Mouse (Mus musculus): ENCODE measurements around the gene Smarcad1.

The Smarcad1 gene

DNA sequence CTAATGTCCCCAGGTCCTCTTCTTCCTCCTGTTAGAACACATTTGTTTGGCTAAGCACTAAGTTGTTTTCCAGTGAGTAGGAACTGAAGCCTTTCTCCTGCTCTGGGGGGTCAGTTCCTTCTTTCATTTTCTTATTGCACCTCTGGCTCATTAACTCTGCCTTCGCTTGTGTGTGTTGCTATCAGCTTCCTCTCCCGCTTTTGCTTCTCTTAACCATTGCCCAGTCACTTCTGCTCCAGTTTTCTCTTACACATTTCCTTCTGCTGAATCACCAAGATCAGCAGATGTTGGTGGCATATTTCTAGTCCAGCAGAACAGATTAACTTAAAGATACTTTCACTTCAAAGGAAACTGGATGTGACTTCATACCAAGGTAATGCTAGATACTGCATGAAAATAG lies 72.5 kb downstream of the Smarcad1 start:
- DNase-seq (ENCODE audit: low spot score in 2 of 2), result no peak

DNA sequence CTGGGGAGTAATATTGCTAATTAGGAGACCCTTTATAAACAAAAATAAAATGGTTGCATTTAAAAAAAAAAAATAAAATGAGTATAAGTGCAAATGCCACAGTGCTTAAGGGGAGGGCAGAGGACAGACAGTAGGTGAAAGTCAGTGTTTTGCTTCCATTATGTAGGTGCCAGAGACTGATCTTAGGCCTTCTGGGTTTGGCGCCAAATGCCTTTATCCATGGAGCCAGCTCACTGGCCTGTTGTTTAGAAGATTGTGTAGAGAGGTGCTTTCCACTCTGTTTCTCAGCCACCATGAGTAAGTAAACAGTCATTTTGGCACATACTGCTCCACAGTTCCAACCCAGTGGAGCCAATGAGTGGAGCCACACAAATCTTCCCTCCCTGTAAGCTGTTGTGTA lies 75.2 kb downstream of the Smarcad1 start:
- DNase-seq (ENCODE audit: low spot score in 2 of 2), result no peak

DNA sequence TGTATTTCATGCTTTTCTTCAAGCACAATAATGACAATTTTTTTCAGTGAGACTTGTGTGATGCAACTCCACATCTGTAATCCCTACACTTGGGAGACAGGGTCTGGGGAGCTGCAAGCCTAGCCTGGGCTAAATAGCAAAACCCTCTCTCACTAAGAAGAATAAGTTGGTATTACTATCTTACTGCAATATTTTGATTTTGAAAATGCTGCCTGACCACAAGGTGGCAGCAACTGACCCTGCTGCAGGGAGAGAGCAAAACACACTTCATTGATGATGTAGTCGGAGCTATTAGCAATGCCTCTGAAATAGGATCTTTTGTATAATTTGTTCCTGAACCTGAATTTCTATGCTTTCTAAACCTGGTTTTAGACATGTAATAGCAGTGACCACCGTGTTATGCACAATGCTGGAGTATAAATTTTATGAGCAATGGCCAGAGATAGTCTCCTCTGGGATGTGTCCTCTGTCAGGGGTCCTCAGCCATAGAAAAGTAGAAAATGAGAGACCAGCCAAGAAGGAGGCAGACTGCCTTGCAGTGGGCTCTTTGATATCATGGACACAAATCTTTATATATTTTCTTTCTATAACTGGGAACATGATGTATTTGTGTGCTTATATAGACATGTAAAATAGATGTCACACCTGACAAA lies 83.8 kb downstream of the Smarcad1 start:
- DNase-seq (ENCODE audit: low spot score in 2 of 2), result peak; percentile 51 to 56

DNA sequence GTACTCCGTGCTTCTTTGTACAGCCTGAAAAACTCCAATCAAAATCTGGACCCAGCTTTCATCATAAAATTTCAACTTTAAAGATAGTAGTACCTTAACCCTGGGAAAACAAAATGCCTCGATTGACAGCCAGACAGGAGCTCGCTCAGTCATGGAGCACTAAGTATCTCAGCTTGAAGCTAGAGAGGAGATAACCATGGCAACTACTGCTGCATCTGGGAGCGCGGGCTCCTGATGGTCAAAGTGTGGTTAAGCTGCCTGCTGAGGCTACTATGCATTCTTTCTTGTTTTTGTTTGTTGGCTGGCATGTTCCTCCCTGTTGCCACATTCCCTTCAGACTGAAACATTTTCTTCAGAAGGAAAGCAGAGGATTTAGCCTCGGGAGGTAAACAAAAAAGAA lies 90.0 kb downstream of the Smarcad1 start:
- no peak for DNase-seq (ENCODE audit: low spot score in 2 of 2)

DNA sequence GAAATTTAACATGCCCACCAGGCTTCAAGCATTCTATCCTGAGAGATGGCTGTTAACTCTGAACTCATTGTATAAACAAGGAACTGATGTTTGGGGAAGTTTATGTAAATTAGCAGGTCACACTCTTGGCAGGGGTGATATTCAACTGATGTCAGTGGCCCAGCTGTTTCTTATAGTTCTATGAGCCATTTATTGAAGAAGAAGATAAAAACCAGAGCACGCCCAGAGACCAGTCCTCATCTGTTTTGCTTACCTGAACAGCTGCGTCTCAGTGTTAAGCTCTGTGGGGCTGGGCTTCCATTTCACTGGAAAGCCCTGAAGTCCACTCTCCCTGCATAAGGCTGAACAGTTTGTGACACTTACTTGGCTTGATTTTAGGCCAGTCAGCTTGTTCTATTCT lies 95.4 kb downstream of the Smarcad1 start:
- no peak for DNase-seq (ENCODE audit: low spot score in 2 of 2)

DNA sequence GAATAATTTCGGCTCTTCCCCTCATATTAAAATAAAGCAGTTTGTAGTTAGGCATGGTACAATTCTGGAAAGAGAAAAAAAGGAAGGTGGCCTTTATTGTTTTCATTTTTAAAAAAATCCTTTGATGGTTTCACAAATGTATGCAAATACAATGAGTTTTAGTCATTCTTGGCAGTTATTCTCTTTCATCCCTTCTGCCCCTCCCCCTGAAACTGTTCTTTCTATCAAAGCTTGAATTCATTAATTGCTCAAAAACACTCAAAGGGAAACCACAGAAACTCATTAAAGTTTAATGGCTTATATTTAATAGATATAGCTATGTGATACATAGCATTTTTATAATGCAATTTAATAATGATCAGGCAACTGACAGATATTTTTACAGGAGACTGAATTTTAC lies 95.9 kb downstream of the Smarcad1 start:
- no peak for DNase-seq (ENCODE audit: low spot score in 2 of 2)

DNA sequence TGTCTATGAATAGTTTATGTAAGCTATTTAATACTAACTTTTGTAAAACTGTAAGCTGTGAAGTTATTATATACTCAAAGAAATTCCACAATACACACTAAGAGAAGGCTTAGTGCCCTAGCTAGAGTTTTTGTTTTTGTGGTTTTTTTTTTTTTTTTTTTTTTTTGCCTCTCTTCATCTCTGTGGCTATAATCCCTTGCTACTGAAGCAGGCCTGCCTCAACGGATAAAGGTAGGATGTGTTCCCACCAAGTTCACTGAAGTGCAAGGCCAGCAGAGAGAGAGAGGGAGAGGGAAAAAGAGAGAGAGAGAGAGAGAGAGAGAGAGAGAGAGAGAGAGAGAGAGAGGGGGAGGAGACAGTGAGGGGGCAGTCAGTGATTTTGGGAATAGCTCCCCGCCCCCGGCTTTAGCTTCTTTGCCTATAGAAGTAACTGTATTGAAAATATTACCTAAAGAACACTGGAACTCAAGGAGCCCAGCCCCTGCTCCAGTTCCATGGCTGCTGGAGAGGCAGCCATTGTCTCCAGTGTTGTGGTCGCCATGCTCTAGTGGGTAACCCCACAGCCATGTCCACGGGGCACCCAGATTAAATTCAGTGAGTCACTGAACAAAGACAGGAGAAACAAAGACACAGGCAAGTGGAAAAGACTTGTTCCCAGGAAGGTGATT lies 97.8 kb downstream of the Smarcad1 start:
- DNase-seq (ENCODE audit: low spot score in 2 of 2), result no peak

DNA sequence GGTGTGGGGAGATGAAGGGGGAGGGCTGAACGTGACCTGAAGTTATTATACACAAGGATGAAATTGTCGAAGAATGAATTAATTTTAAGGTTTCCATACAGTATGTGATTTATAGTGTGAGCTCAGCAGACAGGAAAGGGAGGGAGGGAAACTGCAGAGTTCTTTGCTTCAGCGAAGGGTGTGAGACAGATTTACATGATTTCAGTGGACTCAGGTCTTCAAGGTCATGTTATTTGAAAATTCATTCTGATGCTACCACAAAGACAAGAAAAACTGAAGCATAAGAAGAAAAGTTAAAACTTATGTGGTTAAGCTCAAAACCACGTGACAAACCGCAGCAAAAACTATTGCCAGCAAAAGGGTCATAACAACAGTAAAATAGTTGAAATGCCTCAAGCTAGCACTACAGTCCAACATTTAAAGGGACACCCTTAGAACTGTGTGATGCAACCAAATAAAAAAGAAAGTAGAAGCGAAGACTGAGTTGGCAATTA lies 98.4 kb downstream of the Smarcad1 start:
- DNase-seq (ENCODE audit: low spot score in 2 of 2), result no peak

DNA sequence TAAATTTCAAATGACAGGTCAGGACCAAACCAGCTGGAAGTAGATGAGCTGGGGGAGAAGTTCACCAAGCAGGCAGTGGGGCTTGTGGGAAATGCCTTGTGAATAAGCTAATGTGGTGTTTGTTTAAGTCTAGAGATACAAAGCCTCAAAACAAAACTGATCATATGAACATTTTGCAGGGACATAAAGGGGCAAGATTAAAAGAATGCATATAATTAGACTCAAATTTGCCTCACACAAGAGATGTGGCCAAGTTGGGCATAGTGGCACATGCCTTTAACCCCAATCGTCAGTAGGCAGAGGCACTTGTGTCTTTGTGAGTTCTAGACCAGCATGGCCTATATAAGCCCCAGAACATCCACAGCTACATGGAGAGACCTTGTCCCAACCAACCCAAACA lies 99.9 kb downstream of the Smarcad1 start:
- DNase-seq (ENCODE audit: low spot score in 2 of 2), result no peak

DNA sequence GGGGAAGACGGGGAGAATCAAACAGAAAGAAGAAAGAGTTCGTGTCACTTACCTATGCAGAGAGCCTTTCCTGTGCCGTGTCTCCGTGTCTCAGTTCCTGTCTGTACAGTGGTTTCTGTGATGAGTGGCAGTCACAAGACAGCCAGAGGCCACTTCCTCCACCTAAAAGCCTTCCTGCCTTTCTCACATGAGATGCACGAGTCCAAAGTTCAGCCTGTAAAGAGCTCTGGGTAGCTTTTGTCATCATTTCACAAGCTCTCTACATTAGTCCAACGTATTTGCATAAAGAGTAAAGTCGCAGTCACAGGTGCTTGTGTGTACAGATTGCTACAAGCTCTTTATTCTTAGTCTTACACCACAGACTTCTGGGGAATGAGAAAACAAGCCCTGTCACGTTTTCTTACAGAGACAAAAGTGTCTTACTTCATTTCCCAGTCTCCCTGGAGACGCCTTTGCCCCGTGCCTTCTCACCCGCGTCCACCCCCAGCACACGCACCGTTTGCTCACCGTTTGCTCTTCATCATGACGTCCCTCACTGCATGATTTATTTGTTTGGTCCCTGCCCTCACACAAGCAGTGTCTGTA lies 102.3 kb downstream of the Smarcad1 start, which contains the start of gene Hpgds:
Gene Hpgds (minus strand): TSS at position 288 of the 585 bp plus-strand sequence.
- DNase-seq (ENCODE audit: low spot score in 2 of 2), result no peak

DNA sequence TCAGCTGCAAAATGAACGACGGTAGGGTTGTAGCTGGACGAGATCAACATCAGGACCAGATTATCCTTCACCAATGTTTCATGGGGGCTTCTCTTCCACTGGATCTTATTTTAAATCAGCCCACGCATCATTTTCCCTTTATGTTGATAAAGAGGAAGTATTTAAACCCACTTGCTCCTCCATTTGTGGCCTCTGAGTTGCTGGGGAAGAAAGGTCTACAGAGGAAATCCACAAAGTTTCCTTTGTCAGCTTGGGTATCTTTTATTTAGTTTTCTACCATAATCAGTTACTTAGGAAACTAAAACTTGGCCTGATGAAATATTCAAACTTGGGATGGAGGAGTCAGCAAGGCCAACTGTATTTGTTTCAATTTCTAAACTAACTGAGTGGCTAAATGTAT lies 104.0 kb downstream of the Smarcad1 start:
- DNase-seq (ENCODE audit: low spot score in 2 of 2), result no peak

DNA sequence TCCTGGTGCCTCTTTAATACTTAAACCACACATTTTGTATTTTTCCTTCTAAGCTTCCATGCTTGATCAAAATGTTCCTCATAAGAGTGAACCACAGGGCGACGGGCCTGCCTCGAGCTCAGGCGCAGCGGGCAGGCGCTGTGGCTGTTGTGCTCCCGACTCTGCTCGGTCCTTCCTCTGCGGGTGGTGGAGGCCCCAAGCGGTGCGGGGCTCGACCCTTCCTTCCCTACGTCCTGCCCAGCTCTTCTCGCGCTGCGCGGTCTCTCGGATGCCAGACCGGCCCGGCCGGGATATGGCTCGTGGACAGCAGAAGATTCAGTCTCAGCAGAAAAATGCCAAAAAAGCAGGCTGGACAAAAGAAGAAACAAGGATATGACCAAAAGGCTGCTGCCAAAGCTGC lies 108.3 kb downstream of the Smarcad1 start:
- DNase-seq (ENCODE audit: low spot score in 2 of 2), result no peak

DNA sequence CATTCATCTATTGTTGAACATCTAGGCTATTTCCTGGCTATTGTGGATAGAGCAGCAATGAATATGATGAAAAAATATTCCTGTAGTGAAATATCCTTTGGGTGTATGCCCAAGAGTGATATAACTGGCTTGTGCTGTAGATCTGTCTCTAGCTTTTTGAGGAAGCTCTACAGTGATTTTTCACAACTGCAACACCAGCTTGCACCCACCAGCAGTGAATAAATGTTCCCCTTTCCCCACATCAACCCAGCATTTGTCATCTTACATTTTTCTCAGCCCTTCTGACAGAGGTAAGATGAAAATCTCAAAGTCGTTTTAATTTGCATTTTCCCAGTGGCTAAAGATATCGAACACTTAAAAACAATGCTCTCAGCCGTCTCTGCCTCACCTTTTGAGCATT lies 111.2 kb downstream of the Smarcad1 start:
- DNase-seq (ENCODE audit: low spot score in 2 of 2), result no peak

DNA sequence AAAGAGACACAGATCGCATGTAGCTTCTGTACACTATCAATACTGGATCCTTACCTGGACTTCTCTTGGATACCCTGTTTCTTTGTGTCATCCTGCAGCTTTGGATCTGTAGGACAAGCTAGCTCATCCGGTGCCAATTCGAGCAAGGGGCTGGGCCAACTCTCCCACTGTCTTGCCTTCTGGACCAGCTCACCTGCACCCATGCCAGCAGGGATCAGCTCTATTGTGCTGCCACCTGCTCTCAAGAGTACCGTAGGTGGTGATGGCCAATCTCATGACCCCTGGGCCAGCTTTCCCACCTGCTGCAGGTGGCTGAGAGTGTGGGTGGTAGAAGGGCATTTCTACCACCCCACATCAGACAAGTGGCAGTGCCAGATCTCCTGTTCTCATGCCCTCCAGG lies 114.7 kb downstream of the Smarcad1 start:
- no peak for DNase-seq (ENCODE audit: low spot score in 2 of 2)

DNA sequence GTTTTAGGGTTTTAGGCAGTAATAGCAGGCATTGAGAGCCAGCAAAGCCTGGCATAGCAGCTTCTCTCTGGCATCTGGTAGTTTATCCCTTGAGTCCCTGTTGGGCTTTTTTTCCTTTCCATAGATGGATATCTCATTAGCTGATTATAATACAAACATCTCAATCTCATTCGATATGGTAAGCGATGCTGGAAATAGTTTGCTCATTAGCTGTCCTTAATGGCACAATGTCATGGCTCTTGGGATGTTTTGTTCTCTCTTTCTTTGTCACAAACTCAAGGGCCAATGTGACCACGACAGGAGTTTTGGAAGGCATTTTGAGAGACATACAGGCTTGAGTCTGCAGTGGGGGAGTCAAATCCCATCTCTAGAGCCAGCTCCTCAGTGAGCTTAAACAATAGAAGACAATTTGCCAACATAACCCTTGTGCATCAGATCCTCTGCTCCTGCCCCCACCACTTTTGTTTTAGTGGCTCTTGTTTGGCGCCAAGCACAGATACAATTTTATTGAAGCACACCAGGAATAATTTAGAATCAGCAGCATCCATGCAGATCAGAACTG lies 117.1 kb downstream of the Smarcad1 start:
- DNase-seq (ENCODE audit: low spot score in 2 of 2), result no peak

DNA sequence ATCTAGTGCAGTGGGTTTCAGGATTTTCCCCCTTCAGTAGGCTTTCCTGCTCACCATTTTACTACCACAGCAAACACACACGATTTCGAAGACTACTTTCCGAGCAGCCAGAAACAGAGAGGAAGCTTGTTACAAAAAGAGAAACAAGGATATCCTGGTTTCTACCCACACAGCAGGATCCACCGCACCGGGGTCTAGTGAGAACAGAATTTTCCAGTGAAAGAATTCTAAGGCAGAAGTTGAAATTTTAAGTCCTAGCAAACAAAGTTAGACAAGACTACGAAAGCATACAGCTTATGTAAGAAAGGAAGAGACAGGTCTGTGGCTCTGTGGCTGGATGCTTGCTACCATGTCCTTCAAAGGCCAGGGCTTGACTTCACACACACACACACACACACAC lies 121.8 kb downstream of the Smarcad1 start:
- peak; percentile 26 to 61 for DNase-seq (ENCODE audit: low spot score in 2 of 2)

DNA sequence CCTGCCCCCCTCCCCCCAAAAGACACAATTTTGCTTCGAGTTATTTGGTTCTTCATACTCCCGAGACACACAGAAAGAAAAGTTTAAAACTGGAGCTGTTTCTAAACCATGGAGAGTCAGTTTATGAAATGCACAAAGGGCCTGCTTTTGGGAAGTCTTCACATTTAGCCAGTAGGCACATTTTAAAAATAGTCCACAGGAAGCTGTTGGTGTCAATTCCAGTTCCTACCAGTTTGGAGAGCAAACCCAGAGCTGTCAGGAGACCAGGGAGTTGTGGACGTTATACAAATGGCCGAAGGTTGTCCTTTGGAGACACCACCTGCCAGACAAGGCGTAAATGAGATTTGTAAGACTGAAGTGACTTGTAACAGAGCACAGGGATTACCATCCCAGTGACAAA lies 122.6 kb downstream of the Smarcad1 start:
- DNase-seq (ENCODE audit: low spot score in 2 of 2), result peak; percentile 3 to 5
